10 mouse cellular contexts compared by ENCODE assay signal in the genomic region with DNA sequence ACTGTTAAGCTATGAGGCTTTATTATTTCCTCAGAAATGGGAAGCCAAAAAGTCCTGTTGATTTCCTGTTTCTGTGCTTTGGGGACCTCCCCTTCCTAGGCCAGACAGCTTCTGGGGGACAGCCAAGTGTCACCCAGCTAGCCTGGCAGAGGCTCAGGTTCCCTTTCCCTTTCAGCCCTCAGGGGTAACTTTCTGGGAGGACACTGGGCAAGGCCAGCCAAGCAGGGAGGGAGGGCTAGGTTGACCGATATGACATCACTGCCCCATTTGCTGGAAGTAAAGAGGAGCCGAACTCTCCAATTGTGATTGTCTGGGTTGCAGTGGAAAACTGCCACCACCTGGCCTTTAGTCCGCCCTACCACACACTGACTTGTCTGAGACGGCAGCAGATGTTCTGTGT. TPM values are rescaled to one million over a fixed set of nuclear protein-coding genes. Genes with fewer than 3 reads are reported as not detected.
DNase-seq lines count a peak whose midpoint lies in the region; ATAC-seq lines count a peak whose summit lies in the region.
"Had no signal": no experiment of that assay in that cellular context is flagged by ENCODE, and none has a peak within 500 bp of the region (broad histone marks: within the 10 kb centered on the region; RNA-seq: fewer than 3 reads in every experiment).

No protein-coding gene starts in this region.

- peaks cover 16% of the 10 kb centered on the region for H3K4me1 ChIP-seq in hindbrain, embryonic 16.5 days (ENCODE audit: control insufficient read depth, insufficient read depth, low read depth, low read length)
- H3K4me1 ChIP-seq in hindbrain, embryonic 11.5 days (replicated peaks; ENCODE audit: control insufficient read depth, insufficient read depth, low read length) = no peaks in the 10 kb centered on the region; the same call in 1 of the 2 replicates
- H3K4me1 ChIP-seq in midbrain, embryonic 14.5 days (ENCODE audit: control insufficient read depth, insufficient read depth, low read length) = peaks cover 6% of the 10 kb centered on the region; the same call in 1 of the 2 replicates

- ATAC-seq in hindbrain, embryonic 16.5 days = peak; percentile 54; the same call in 1 of the 2 replicates
- no peak for ATAC-seq in hindbrain, embryonic 11.5 days (ENCODE audit: low FRiP score)
- ATAC-seq in midbrain, embryonic 14.5 days (ENCODE audit: low FRiP score, low TSS enrichment) = no peak

- H3K9me3 ChIP-seq in hindbrain, embryonic 16.5 days (ENCODE audit: control insufficient read depth, low read length) = no peaks in the 10 kb centered on the region
- H3K9me3 ChIP-seq in hindbrain, embryonic 11.5 days (ENCODE audit: control insufficient read depth, low read length) = no peaks in the 10 kb centered on the region
- no peaks in the 10 kb centered on the region for H3K9me3 ChIP-seq in midbrain, embryonic 14.5 days (ENCODE audit: control insufficient read depth, low read length)
- H3K9me3 ChIP-seq: limb, embryonic 13.5 days had no signal

- no peak overlapping the region for H3K9ac ChIP-seq in hindbrain, embryonic 16.5 days (ENCODE audit: low read depth, low read length)
- H3K9ac ChIP-seq in hindbrain, embryonic 11.5 days (ENCODE audit: low read depth, low read length) = no peak overlapping the region
- H3K9ac ChIP-seq in midbrain, embryonic 14.5 days (replicated peaks; ENCODE audit: low read length) = no peak overlapping the region
- H3K9ac ChIP-seq: limb, embryonic 13.5 days had no signal

- WGBS in hindbrain, embryonic 16.5 days = 56% methylated on average over 4 of the region's 4 CpGs
- 74% methylated on average over 4 of the region's 4 CpGs for WGBS in hindbrain, embryonic 11.5 days
- 76% methylated on average over 4 of the region's 4 CpGs for WGBS in midbrain, embryonic 14.5 days

- H3K4me2 ChIP-seq in hindbrain, embryonic 16.5 days (ENCODE audit: low read length) = no peak overlapping the region
- no peak overlapping the region for H3K4me2 ChIP-seq in hindbrain, embryonic 11.5 days (replicated peaks; ENCODE audit: low read depth, low read length)
- no peak overlapping the region for H3K4me2 ChIP-seq in midbrain, embryonic 14.5 days (ENCODE audit: low read length)
- H3K4me2 ChIP-seq: limb, embryonic 13.5 days had no signal

- DNase-seq in hindbrain, embryonic 11.5 days (ENCODE audit: low spot score) = no peak
- DNase-seq in adrenal gland, postnatal 10 days = peak; percentile 79
- DNase-seq in heart, adult 9 months (ENCODE audit: low spot score in 2 of 2) = peak; percentile 56 to 63
- DNase-seq in lung, postnatal 10 days = peak; percentile 70
- no peak for DNase-seq in right cerebral cortex, adult 2 months (ENCODE audit: low spot score in 2 of 2)
- DNase-seq in midbrain, embryonic 14.5 days = no peak
- DNase-seq: right cerebral cortex, adult 18-20 months; thymus, adult 18-20 months had no signal

- no peaks in the 10 kb centered on the region for H3K36me3 ChIP-seq in hindbrain, embryonic 16.5 days (ENCODE audit: control insufficient read depth, insufficient read depth, low read length)
- H3K36me3 ChIP-seq in hindbrain, embryonic 11.5 days (ENCODE audit: control insufficient read depth, insufficient read depth, low read length) = no peaks in the 10 kb centered on the region
- H3K36me3 ChIP-seq in midbrain, embryonic 14.5 days (ENCODE audit: control insufficient read depth, insufficient read depth, low read length) = no peaks in the 10 kb centered on the region
- H3K36me3 ChIP-seq: limb, embryonic 13.5 days had no signal

- H3K27ac ChIP-seq in hindbrain, embryonic 16.5 days (ENCODE audit: low read depth, low read length) = no peak overlapping the region
- H3K27ac ChIP-seq in hindbrain, embryonic 11.5 days (ENCODE audit: low read depth, low read length) = no peak overlapping the region
- H3K27ac ChIP-seq in midbrain, embryonic 14.5 days (replicated peaks; ENCODE audit: low read depth, low read length) = no peak overlapping the region
- H3K27ac ChIP-seq: limb, embryonic 13.5 days had no signal

- no peak overlapping the region for H3K4me3 ChIP-seq in hindbrain, embryonic 16.5 days (ENCODE audit: low read length)
- no peak overlapping the region for H3K4me3 ChIP-seq in hindbrain, embryonic 11.5 days (ENCODE audit: low read depth, low read length)
- no peak overlapping the region for H3K4me3 ChIP-seq in midbrain, embryonic 14.5 days (replicated peaks; ENCODE audit: low read depth, low read length)
- H3K4me3 ChIP-seq: limb, embryonic 13.5 days had no signal

- H3K27me3 ChIP-seq in hindbrain, embryonic 16.5 days (replicated peaks; ENCODE audit: control insufficient read depth, insufficient read depth, low read length) = no peaks in the 10 kb centered on the region
- no peaks in the 10 kb centered on the region for H3K27me3 ChIP-seq in hindbrain, embryonic 11.5 days (ENCODE audit: control insufficient read depth, insufficient read depth, low read length)
- H3K27me3 ChIP-seq in midbrain, embryonic 14.5 days (ENCODE audit: control insufficient read depth, insufficient read depth, low read length) = no peaks in the 10 kb centered on the region
- H3K27me3 ChIP-seq: limb, embryonic 13.5 days had no signal

RNA-seq across cellular contexts. Expression of a gene that starts 11.1 kb away (rescaled TPM):
- 0.25 and 0.40 TPM in 2 replicates for polyA plus RNA-seq in hindbrain, embryonic 16.5 days (2015; fragmentation: Nextera tagmentation; extraction: Ambion mirVana)
- not detected in 2 replicates for polyA plus RNA-seq in hindbrain, embryonic 11.5 days (2014; fragmentation: Nextera tagmentation; extraction: Ambion mirVana)
- 1 to 10 TPM; 2.1 to 3.1 TPM for total RNA-seq in adrenal gland, postnatal 10 days (2021)
- polyA plus RNA-seq in midbrain, embryonic 14.5 days (2014; fragmentation: Nextera tagmentation; extraction: Ambion mirVana) = 0.12 TPM in 1 of 2 replicates, not detected in the other

RNA-seq across cellular contexts. Expression of a gene that starts 32.7 kb away (rescaled TPM):
- polyA plus RNA-seq in hindbrain, embryonic 16.5 days (2015; fragmentation: Nextera tagmentation; extraction: Ambion mirVana) = 5.8 and 7.2 TPM in 2 replicates
- 0.13 and 0.45 TPM in 2 replicates for polyA plus RNA-seq in hindbrain, embryonic 11.5 days (2014; fragmentation: Nextera tagmentation; extraction: Ambion mirVana)
- total RNA-seq in adrenal gland, postnatal 10 days (2021) = under 1 TPM; 0.33 to 0.63 TPM
- 1.6 and 3.0 TPM in 2 replicates for polyA plus RNA-seq in midbrain, embryonic 14.5 days (2014; fragmentation: Nextera tagmentation; extraction: Ambion mirVana)

RNA-seq across cellular contexts. Expression of a gene that starts 41.2 kb away (rescaled TPM):
- 33.9 and 36.2 TPM in 2 replicates for polyA plus RNA-seq in hindbrain, embryonic 16.5 days (2015; fragmentation: Nextera tagmentation; extraction: Ambion mirVana)
- polyA plus RNA-seq in hindbrain, embryonic 11.5 days (2014; fragmentation: Nextera tagmentation; extraction: Ambion mirVana) = 59.7 and 63.6 TPM in 2 replicates
- 10 to 100 TPM; 35.6 to 38.1 TPM for total RNA-seq in adrenal gland, postnatal 10 days (2021)
- polyA plus RNA-seq in midbrain, embryonic 14.5 days (2014; fragmentation: Nextera tagmentation; extraction: Ambion mirVana) = 34.0 and 50.2 TPM in 2 replicates

RNA-seq across cellular contexts. Expression of a gene that starts 44.7 kb away (rescaled TPM):
- polyA plus RNA-seq in hindbrain, embryonic 16.5 days (2015; fragmentation: Nextera tagmentation; extraction: Ambion mirVana) = 112 and 121 TPM in 2 replicates
- 265 and 280 TPM in 2 replicates for polyA plus RNA-seq in hindbrain, embryonic 11.5 days (2014; fragmentation: Nextera tagmentation; extraction: Ambion mirVana)
- total RNA-seq in adrenal gland, postnatal 10 days (2021) = 100 to 1,000 TPM; 149 to 168 TPM
- 144 and 175 TPM in 2 replicates for polyA plus RNA-seq in midbrain, embryonic 14.5 days (2014; fragmentation: Nextera tagmentation; extraction: Ambion mirVana)

Comparison
In these comparisons a context has a peak if more than half of its experiments do, and no peak if none do; other contexts are left out.
1. DNase-seq: peak in adrenal gland, postnatal 10 days (single experiment), heart, adult 9 months (2 of 2) and lung, postnatal 10 days (single experiment); none in hindbrain, embryonic 11.5 days (single experiment), right cerebral cortex, adult 2 months (0 of 2) and midbrain, embryonic 14.5 days (single experiment).